Mouse (Mus musculus): ENCODE results near the gene Cnppd1. TPM values are rescaled to one million over a fixed set of nuclear protein-coding genes. Genes with fewer than 3 reads are reported as not detected.
A peak's percentile ranks its signal among the peaks of the same experiment; 100 is the strongest.

Cnppd1 gene
- polyA plus RNA-seq, 1 experiment from 2014 or later, result 45.3 TPM

DNA sequence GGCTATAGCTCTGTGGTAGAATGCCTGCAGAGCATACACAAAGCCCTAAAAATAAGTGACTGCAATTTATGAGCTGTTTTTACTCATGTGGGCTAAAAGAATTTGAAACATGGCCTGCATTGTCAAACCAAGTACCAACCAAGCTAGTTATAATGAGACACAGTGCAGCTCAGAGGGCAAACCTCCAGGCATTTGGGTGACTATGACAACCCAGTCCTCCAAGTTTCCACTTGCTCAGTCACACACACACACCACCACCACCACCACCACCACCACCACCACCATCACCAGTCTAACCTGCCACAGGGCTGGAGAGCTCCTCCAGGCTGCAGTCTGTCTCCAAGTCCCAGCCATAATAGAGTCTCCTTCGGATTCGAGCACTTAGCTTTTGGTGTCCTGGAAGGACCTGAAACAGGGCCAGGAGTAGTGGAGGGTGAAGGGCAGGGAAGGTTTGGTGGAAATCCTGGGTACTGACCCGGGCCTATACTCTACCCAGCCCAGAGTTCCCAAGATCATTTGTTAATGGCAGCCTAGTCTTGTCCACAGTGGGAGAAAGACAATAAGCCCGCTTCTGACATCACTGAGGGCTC, 1.8 kb downstream of the Cnppd1 start:
- Histone ChIP-seq H3K4me1 (peaks cover 33% of the 10 kb centered on the region), H3K36me3 (replicated peaks) (peaks cover 60% of the 10 kb centered on the region), H3K4me3 (peak overlapping the region; percentile 89), H3K27me3 (replicated peaks; ENCODE audit: low read depth, poor library complexity, severe bottlenecking) (no peaks in the 10 kb centered on the region), H3K27ac (replicated peaks) (peak overlapping the region; percentile 96), H3K9me3 (no peaks in the 10 kb centered on the region)
- WGBS, result 67% methylated on average over 4 of the region's 4 CpGs
- no peak for DNase-seq (ENCODE audit: low spot score)

DNA sequence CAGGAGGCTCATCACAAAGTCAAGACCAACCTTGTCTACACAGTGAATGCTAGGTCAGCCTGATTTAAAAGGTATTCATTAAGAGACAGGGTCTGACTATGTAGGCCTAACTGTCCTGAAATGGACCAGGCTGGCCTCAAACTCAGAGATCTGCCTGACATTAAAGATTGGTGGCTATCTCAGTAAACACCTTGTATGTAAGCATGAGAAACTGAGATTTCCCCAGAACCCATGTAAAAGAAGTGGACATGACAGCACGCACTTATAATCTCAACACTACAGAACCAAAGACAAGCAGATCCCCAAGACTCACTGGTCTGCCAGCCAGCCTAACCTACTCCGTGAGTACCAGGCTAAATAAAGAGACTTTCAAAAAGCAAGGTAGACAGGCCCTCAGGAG, 4.1 kb downstream of the Cnppd1 start:
- Histone ChIP-seq H3K9me3 (no peaks in the 10 kb centered on the region), H3K4me3 (no peak overlapping the region), H3K27me3 (replicated peaks; ENCODE audit: low read depth, poor library complexity, severe bottlenecking) (no peaks in the 10 kb centered on the region), H3K27ac (replicated peaks) (no peak overlapping the region), H3K36me3 (replicated peaks) (peaks cover 51% of the 10 kb centered on the region), H3K4me1 (peaks cover 21% of the 10 kb centered on the region)
- DNase-seq (ENCODE audit: low spot score), result no peak
- 92% methylated on average over 2 of the region's 2 CpGs for WGBS

DNA sequence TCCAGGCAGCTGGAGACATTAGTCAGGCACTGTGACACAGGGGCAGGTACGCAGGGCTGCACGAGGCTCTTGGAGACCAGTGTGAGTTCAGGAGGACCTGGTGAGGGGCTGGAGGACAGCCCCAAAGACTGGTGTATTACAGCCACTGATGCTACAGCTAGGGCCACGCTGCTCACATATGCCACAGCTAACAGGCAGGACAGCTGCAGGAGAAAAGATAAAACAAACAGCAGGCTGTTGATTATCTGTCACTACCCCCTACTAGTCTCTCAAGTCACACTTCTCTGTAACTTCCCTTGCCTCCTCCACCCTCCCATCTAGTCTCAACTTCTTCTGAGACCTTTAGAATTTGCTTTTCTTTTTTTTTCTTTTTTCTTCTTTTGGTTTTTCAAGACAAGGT, 5.8 kb downstream of the Cnppd1 start:
- H3K36me3 ChIP-seq (replicated peaks), result peaks cover 51% of the 10 kb centered on the region

DNA sequence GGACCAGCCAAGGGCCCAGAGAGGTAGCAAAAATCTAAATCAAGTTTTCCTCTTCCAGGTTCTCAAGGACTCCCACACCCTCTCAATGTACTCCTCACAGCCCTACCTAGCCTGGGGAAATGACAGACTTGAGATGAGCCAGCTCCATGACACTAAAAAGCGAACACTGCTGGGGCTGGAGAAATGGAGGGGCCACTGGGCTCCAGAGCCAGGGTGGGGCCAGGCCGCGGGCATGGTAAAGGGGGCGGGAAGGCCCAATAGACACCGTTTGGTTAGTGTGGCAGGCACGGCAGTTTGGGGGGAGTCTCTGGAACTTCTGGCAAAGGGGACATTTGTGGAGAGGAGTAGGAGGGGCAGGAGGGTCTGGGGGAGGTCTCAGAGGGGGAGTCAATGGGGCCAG, 6.2 kb downstream of the Cnppd1 start:
- DNase-seq (ENCODE audit: low spot score), result no peak
- Histone ChIP-seq H3K4me3 (no peak overlapping the region), H3K9me3 (no peaks in the 10 kb centered on the region), H3K27me3 (replicated peaks; ENCODE audit: low read depth, poor library complexity, severe bottlenecking) (no peaks in the 10 kb centered on the region), H3K36me3 (replicated peaks) (peaks cover 51% of the 10 kb centered on the region), H3K4me1 (peaks cover 9% of the 10 kb centered on the region), H3K27ac (replicated peaks) (no peak overlapping the region; the same call in 1 of the 2 replicates)
- WGBS, result 76% methylated on average over 6 of the region's 6 CpGs

More for the DNA sequence above, 5.8 kb downstream of the Cnppd1 start:
- peaks cover 13% of the 10 kb centered on the region for H3K4me1 ChIP-seq
- H3K27ac ChIP-seq (replicated peaks), result no peak overlapping the region
- DNase-seq (ENCODE audit: low spot score), result no peak
- H3K4me3 ChIP-seq, result no peak overlapping the region
- WGBS, result 69% methylated on average over 3 of the region's 3 CpGs
- no peaks in the 10 kb centered on the region for H3K9me3 ChIP-seq
- no peaks in the 10 kb centered on the region for H3K27me3 ChIP-seq (replicated peaks; ENCODE audit: low read depth, poor library complexity, severe bottlenecking)

DNA sequence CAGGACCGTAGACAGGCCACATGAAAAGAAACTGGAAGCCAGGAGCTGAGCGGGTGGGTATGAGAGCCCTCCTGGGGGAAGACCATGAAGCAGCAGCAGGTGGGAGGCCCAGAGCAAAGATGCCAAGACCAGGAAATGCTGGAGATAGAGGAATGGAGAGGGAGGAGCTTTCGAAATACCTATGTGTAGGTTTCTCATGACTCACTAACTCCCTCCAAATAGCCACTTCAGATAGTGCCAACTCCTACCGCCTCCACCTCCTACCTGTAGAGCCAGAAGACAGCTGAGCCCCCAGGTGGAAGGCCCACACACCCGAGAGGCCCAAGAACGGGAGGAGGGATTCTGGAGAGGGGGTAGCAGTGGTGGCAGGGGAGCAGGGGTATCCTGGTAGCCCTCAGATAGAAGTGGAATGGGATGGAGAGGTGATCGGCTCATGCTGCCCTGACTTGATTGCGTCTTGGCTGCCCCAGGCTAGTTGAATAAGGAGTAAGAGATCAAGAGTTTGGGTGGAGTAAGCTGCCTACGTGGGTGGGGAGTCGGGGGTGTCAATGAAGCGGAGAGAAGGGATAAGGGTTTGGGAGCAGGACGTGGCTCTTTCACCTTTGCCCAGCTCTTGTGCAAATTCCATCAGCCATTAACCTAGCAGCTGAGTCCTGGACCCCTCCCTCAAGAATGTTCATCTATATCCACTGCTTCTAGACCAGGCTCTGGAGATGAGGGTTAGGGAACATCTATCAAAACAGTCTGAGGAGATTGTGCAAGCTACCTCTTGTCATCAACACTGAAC, 8.9 kb downstream of the Cnppd1 start, which contains the start of gene Slc23a3:
Gene Slc23a3, minus strand, starts transcription at position 470 of the 787 bp plus-strand sequence.
- no peak within 1 kb of the TSS for H3K4me3 ChIP-seq
- H3K36me3 ChIP-seq (replicated peaks), result peaks cover 37% of the 10 kb centered on the region
- no peak within 1 kb of the TSS for H3K27ac ChIP-seq (replicated peaks)
- WGBS, result 68% methylated on average over 12 of the region's 12 CpGs
- no peaks in the 10 kb centered on the region for H3K9me3 ChIP-seq
- no peaks in the 10 kb centered on the region for H3K27me3 ChIP-seq (replicated peaks; ENCODE audit: low read depth, poor library complexity, severe bottlenecking)
- no peaks in the 10 kb centered on the region for H3K4me1 ChIP-seq
- no peak for DNase-seq (ENCODE audit: low spot score)

DNA sequence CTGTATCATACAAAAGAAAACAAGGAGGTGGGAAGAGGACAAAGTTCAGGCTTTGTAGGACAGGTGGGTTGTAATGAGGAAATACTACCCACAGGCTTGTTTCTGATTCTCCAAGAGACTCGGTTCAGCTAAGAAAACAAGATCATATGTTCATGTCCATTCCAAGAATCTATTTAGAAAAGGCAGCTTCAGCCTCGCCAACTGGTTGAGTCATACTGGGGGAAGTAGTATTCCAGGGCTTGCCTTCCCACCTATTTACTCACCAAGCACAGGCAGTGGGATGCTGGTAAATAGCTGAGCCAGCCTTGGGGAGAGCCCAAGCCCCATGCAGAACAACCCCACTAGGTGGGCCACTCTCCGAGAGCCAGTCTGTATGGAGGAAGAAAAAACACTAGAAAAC, 13.9 kb downstream of the Cnppd1 start:
- Histone ChIP-seq H3K27me3 (replicated peaks; ENCODE audit: low read depth, poor library complexity, severe bottlenecking) (no peaks in the 10 kb centered on the region), H3K4me3 (no peak overlapping the region), H3K36me3 (replicated peaks) (no peaks in the 10 kb centered on the region), H3K9me3 (no peaks in the 10 kb centered on the region), H3K4me1 (peaks cover 12% of the 10 kb centered on the region), H3K27ac (replicated peaks) (no peak overlapping the region)
- no peak for DNase-seq (ENCODE audit: low spot score)
- 79% methylated on average over 3 of the region's 3 CpGs for WGBS

DNA sequence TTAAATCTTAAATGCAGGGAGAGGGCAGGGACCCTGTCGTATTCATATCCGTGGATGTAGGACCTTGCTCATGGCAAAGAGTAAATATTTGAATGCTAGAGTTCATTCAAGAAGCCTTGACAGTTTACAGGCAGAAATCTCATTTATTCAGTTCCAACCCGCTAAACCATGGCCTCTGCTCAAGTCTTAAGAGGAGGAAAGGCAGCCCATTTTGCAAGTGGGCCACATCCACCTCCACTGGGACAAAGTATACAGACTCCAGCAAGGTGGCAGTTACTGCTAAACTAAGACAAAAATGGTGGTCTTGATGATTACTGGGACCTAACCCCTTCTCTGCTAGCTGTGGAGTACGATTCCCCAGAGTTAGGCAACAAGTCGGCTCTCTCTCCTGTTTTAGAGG, 17.1 kb downstream of the Cnppd1 start:
- H3K27ac ChIP-seq (replicated peaks), result peak overlapping the region; percentile 96

DNA sequence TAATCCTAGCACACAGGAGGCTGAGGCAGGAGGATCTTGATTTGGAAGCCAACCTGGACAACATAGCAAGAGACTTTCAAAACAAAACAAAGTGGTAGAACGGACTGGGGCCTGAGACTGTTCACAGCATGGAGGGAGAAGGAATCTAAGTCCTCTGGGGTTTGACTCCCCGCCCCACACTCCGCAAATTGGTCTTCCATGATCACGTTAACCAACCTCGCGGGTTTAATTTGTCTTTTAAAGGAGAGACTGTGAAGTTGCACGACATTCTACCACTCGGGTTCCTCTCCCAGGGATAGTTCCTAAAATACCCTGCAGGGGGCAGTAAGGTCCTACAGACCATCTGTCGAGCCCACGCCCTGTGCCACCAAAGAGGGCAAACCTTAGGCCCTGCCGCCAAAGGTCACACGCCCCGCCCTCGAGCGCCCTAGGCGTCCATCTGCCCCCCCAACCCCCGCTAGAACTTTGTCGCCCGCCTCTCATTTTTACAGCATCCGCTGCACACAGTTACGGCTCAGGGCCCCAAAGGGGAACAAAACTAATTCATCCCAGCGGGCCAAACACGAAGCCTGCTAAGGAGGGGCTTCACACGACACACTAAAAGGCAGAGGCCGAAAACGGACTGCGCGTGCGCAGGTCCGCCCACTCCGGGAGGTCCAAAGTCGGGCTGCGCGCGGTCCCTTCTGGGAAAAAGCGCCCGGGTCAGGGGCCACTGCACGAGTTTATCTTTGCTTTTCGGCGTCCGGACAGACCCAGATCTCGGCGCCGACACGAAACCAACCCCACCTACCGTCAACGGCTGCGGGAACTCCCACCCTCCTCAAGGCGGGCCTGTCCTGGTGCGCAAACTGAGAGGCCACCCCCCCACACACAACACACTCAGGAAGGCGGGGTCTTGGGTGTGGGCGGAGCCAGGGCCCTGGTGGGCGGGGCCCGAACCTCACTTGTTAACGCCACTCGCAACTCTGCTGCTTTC, 17.9 kb downstream of the Cnppd1 start, which contains the start of gene Nhej1:
Gene Nhej1, minus strand, starts transcription at position 855 of the 976 bp plus-strand sequence.
- Histone ChIP-seq H3K4me3 (peak within 1 kb of the TSS; percentile 72), H3K9me3 (no peaks in the 10 kb centered on the region), H3K36me3 (replicated peaks) (no peaks in the 10 kb centered on the region), H3K27me3 (replicated peaks; ENCODE audit: low read depth, poor library complexity, severe bottlenecking) (no peaks in the 10 kb centered on the region), H3K27ac (replicated peaks) (peak within 1 kb of the TSS; percentile 96), H3K4me1 (peaks cover 12% of the 10 kb centered on the region)
- DNase-seq (ENCODE audit: low spot score), result peak; percentile 96
- 2% methylated on average over 56 of the region's 56 CpGs for WGBS

More for the DNA sequence above, 17.1 kb downstream of the Cnppd1 start:
- Histone ChIP-seq H3K27me3 (replicated peaks; ENCODE audit: low read depth, poor library complexity, severe bottlenecking) (no peaks in the 10 kb centered on the region), H3K4me3 (peak overlapping the region; percentile 72), H3K9me3 (no peaks in the 10 kb centered on the region), H3K36me3 (replicated peaks) (no peaks in the 10 kb centered on the region), H3K4me1 (peaks cover 12% of the 10 kb centered on the region)
- no peak for DNase-seq (ENCODE audit: low spot score)
- 35% methylated on average over 5 of the region's 5 CpGs for WGBS

DNA sequence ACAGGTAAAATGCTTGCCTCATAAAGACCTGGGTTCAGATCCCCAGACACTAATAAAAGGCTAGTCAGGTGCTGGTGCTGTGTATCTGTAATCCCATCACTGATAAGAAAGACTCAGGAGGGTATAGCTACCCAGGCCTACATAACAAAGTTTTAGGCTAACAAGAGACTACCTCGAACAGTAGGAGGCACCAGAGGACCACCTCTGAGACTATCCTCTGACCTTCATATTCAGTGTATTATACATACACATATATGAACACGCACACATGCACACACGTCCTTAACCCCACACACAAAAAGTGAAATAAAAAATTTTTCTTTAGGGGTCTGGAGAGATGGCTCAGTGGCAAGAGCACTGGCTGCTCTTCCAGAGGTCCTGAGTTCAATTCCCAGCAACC, 20.3 kb downstream of the Cnppd1 start:
- H3K9me3 ChIP-seq, result no peaks in the 10 kb centered on the region
- no peaks in the 10 kb centered on the region for H3K36me3 ChIP-seq (replicated peaks)
- H3K27ac ChIP-seq (replicated peaks), result no peak overlapping the region
- no peak overlapping the region for H3K4me3 ChIP-seq
- H3K27me3 ChIP-seq (replicated peaks; ENCODE audit: low read depth, poor library complexity, severe bottlenecking), result no peaks in the 10 kb centered on the region
- H3K4me1 ChIP-seq, result peaks cover 12% of the 10 kb centered on the region
- 86% methylated on average over 3 of the region's 3 CpGs for WGBS
- no peak for DNase-seq (ENCODE audit: low spot score)

Other genes with a start within 250 kb of the Cnppd1 start
- not detected in 2 replicates for gene Cryba2, start 249.6 kb downstream of the Cnppd1 start, polyA plus RNA-seq (2016; fragmentation: Nextera tagmentation; extraction: Ambion mirVana)
- gene Cfap65, start 207.1 kb downstream of the Cnppd1 start, polyA plus RNA-seq (2016; fragmentation: Nextera tagmentation; extraction: Ambion mirVana), result 0.08 TPM in 1 of 2 replicates, not detected in the other
- 0.11 TPM in 1 of 2 replicates, not detected in the other for gene Ihh, start 191.0 kb downstream of the Cnppd1 start, polyA plus RNA-seq (2016; fragmentation: Nextera tagmentation; extraction: Ambion mirVana)
- gene Nhej1, start 17.5 kb downstream of the Cnppd1 start, polyA plus RNA-seq (2016; fragmentation: Nextera tagmentation; extraction: Ambion mirVana), result 11.1 and 13.8 TPM in 2 replicates
- gene Slc23a3, start 8.8 kb downstream of the Cnppd1 start, polyA plus RNA-seq (2016; fragmentation: Nextera tagmentation; extraction: Ambion mirVana), result 0.06 and 0.08 TPM in 2 replicates
- gene Retreg2, start 67 bp upstream of the Cnppd1 start, polyA plus RNA-seq (2016; fragmentation: Nextera tagmentation; extraction: Ambion mirVana), result 32.1 and 35.8 TPM in 2 replicates
- 32.6 and 33.6 TPM in 2 replicates for gene Zfand2b, start 25.9 kb upstream of the Cnppd1 start, polyA plus RNA-seq (2016; fragmentation: Nextera tagmentation; extraction: Ambion mirVana)
- 32.3 and 34.8 TPM in 2 replicates for gene Abcb6, start 37.7 kb upstream of the Cnppd1 start, polyA plus RNA-seq (2016; fragmentation: Nextera tagmentation; extraction: Ambion mirVana)
- 22.9 and 27.2 TPM in 2 replicates for gene Ankzf1, start 49.4 kb upstream of the Cnppd1 start, polyA plus RNA-seq (2016; fragmentation: Nextera tagmentation; extraction: Ambion mirVana)
- gene Atg9a, start 49.5 kb upstream of the Cnppd1 start, polyA plus RNA-seq (2016; fragmentation: Nextera tagmentation; extraction: Ambion mirVana), result 20.7 and 21.8 TPM in 2 replicates
- gene Glb1l, start 68.1 kb upstream of the Cnppd1 start, polyA plus RNA-seq (2016; fragmentation: Nextera tagmentation; extraction: Ambion mirVana), result 13.3 and 14.5 TPM in 2 replicates
- 139 and 145 TPM in 2 replicates for gene Stk16, start 68.1 kb upstream of the Cnppd1 start, polyA plus RNA-seq (2016; fragmentation: Nextera tagmentation; extraction: Ambion mirVana)
- 14.6 and 16.3 TPM in 2 replicates for gene Tuba4a, start 77.2 kb upstream of the Cnppd1 start, polyA plus RNA-seq (2016; fragmentation: Nextera tagmentation; extraction: Ambion mirVana)
- not detected in 2 replicates for gene A630095N17Rik, start 89.4 kb upstream of the Cnppd1 start, polyA plus RNA-seq (2016; fragmentation: Nextera tagmentation; extraction: Ambion mirVana)
- 27.0 and 27.5 TPM in 2 replicates for gene Dnajb2, start 93.7 kb upstream of the Cnppd1 start, polyA plus RNA-seq (2016; fragmentation: Nextera tagmentation; extraction: Ambion mirVana)
- 1.7 and 2.1 TPM in 2 replicates for gene Ptprn, start 121.8 kb upstream of the Cnppd1 start, polyA plus RNA-seq (2016; fragmentation: Nextera tagmentation; extraction: Ambion mirVana)
- 1.9 and 2.5 TPM in 2 replicates for gene Resp18, start 135.7 kb upstream of the Cnppd1 start, polyA plus RNA-seq (2016; fragmentation: Nextera tagmentation; extraction: Ambion mirVana)
- 144 and 150 TPM in 2 replicates for gene Dnpep, start 175.3 kb upstream of the Cnppd1 start, polyA plus RNA-seq (2016; fragmentation: Nextera tagmentation; extraction: Ambion mirVana)
- gene Des, start 217.6 kb upstream of the Cnppd1 start, polyA plus RNA-seq (2016; fragmentation: Nextera tagmentation; extraction: Ambion mirVana), result 10.4 and 15.6 TPM in 2 replicates
- gene Speg, start 232.6 kb upstream of the Cnppd1 start, polyA plus RNA-seq (2016; fragmentation: Nextera tagmentation; extraction: Ambion mirVana), result 30.2 and 30.6 TPM in 2 replicates